Mouse (Mus musculus): ENCODE data around the gene Urb2. TPM values are rescaled to one million over a fixed set of nuclear protein-coding genes. Genes with fewer than 3 reads are reported as not detected.

Urb2 gene
- polyA plus RNA-seq, 1 experiment from 2014 or later: 9.0 TPM

GRCm38 (mm10) chr8:124039351-124039750, 18.0 kb downstream of the Urb2 start:
- TF ChIP-seq CTCF (IDR thresholded peaks at IDR 0.05; ENCODE audit: low read depth): no peak
- H3K36me3 ChIP-seq (ENCODE audit: insufficient read depth): peaks cover 73% of the 10 kb centered on the region
- H3K27ac ChIP-seq (ENCODE audit: low read depth): no peak overlapping the region
- no peak overlapping the region for H3K4me2 ChIP-seq
- DNase-seq (no peak), ATAC-seq (ENCODE audit: insufficient read depth) (no peak)
- no peaks in the 10 kb centered on the region for H3K27me3 ChIP-seq (ENCODE audit: insufficient read depth, low read length)
- no peaks in the 10 kb centered on the region for H3K9me3 ChIP-seq (ENCODE audit: low read depth, low read length)
- WGBS: 88% methylated on average over 4 of the region's 4 CpGs
- no peaks in the 10 kb centered on the region for H3K4me1 ChIP-seq (ENCODE audit: insufficient read depth)
- H3K4me3 ChIP-seq (ENCODE audit: low read depth, low read length): no peak overlapping the region
- no peak overlapping the region for H3K9ac ChIP-seq

DNA sequence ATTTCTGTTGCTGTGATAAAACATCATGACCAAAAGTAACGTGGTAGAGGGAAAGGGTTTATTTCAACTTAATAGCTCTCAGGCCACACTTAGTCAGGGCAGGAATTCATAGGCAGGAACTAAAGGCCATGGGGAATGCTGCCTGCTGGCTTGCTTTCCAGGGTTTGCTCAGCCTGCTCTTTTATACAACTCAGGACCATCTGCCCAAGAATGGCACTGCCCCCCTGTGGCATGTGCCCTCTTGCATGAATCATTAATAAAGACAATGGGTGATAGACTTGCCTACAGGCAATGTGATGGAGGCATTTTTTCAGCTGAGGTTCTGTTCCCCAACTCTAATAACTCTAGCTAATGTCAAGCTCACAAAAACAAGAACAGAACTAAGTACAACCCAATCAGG, 20.9 kb downstream of the Urb2 start:
- Histone ChIP-seq H3K4me3 (ENCODE audit: low read depth, low read length) (no peak overlapping the region), H3K27ac (ENCODE audit: low read depth) (no peak overlapping the region), H3K36me3 (ENCODE audit: insufficient read depth) (peaks cover 72% of the 10 kb centered on the region), H3K27me3 (ENCODE audit: insufficient read depth, low read length) (no peaks in the 10 kb centered on the region), H3K4me2 (no peak overlapping the region), H3K9ac (no peak overlapping the region), H3K9me3 (ENCODE audit: low read depth, low read length) (no peaks in the 10 kb centered on the region), H3K4me1 (ENCODE audit: insufficient read depth) (no peaks in the 10 kb centered on the region)
- 91% methylated on average over 1 of the region's 1 CpGs for WGBS
- no peak for ATAC-seq (ENCODE audit: insufficient read depth)
- no peak for DNase-seq
- TF ChIP-seq CTCF (IDR thresholded peaks at IDR 0.05; ENCODE audit: low read depth): no peak

DNA sequence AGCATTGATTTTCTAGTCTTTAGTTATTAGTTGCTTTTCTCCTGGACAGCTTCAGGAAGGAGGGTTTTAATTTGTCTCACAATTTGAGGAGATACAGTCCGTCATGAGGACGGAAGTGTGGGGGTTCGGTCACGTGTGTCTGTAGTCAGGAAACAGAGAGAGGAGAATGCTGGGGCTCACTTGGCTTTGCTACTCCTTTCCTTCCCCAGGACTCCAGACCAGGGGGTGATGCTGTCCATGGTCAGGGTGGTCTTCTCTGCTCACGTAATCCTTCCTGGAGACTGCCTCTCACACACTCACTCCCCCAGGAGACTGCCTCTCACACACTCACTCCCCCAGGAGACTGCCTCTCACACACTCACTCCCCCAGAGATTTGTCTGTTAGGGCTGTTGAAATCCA, 23.1 kb downstream of the Urb2 start:
- Histone ChIP-seq H3K9ac (no peak overlapping the region), H3K27ac (ENCODE audit: low read depth) (no peak overlapping the region), H3K9me3 (ENCODE audit: low read depth, low read length) (no peaks in the 10 kb centered on the region), H3K27me3 (ENCODE audit: insufficient read depth, low read length) (no peaks in the 10 kb centered on the region), H3K36me3 (ENCODE audit: insufficient read depth) (peaks cover 58% of the 10 kb centered on the region), H3K4me2 (no peak overlapping the region), H3K4me1 (ENCODE audit: insufficient read depth) (no peaks in the 10 kb centered on the region), H3K4me3 (ENCODE audit: low read depth, low read length) (no peak overlapping the region)
- no peak for TF ChIP-seq CTCF (IDR thresholded peaks at IDR 0.05; ENCODE audit: low read depth)
- WGBS: 88% methylated on average over 5 of the region's 5 CpGs
- DNase-seq: no peak
- no peak for ATAC-seq (ENCODE audit: insufficient read depth)

DNA sequence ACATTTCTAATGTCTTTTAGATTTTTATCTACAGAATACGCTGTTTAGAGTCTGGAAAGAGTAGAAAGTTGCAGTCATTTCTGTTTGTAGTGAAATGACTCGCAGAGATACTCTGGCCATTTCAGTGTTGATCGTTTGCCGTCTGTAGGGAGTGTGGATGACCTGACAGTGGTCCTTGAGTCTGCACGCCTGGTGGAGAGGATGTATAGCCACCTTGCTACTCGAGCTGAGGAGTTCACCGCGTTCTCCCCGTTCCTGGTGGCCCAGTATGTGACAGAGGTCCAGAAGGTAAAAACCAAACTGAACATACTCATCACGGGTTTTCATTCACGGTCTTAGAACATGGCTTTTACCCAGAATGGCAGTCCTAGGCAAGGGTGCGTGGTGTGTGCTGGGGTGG, 23.6 kb downstream of the Urb2 start:
- Histone ChIP-seq H3K27me3 (ENCODE audit: insufficient read depth, low read length) (no peaks in the 10 kb centered on the region), H3K9me3 (ENCODE audit: low read depth, low read length) (no peaks in the 10 kb centered on the region), H3K4me2 (no peak overlapping the region), H3K36me3 (ENCODE audit: insufficient read depth) (peaks cover 53% of the 10 kb centered on the region), H3K9ac (no peak overlapping the region), H3K4me3 (ENCODE audit: low read depth, low read length) (no peak overlapping the region), H3K27ac (ENCODE audit: low read depth) (no peak overlapping the region), H3K4me1 (ENCODE audit: insufficient read depth) (no peaks in the 10 kb centered on the region)
- ATAC-seq (ENCODE audit: insufficient read depth) (no peak), DNase-seq (no peak)
- 92% methylated on average over 12 of the region's 12 CpGs for WGBS
- TF ChIP-seq CTCF (IDR thresholded peaks at IDR 0.05; ENCODE audit: low read depth): no peak

GRCm38 (mm10) chr8:124045856-124046255, 24.5 kb downstream of the Urb2 start:
- 89% methylated on average over 8 of the region's 8 CpGs for WGBS
- Histone ChIP-seq H3K4me1 (ENCODE audit: insufficient read depth) (no peaks in the 10 kb centered on the region), H3K4me3 (ENCODE audit: low read depth, low read length) (no peak overlapping the region), H3K27ac (ENCODE audit: low read depth) (no peak overlapping the region), H3K27me3 (ENCODE audit: insufficient read depth, low read length) (no peaks in the 10 kb centered on the region), H3K4me2 (no peak overlapping the region), H3K36me3 (ENCODE audit: insufficient read depth) (peaks cover 48% of the 10 kb centered on the region), H3K9me3 (ENCODE audit: low read depth, low read length) (no peaks in the 10 kb centered on the region), H3K9ac (no peak overlapping the region)
- DNase-seq (no peak), ATAC-seq (ENCODE audit: insufficient read depth) (no peak)
- TF ChIP-seq CTCF (IDR thresholded peaks at IDR 0.05; ENCODE audit: low read depth): no peak

GRCm38 (mm10) chr8:124052110-124052509, 30.8 kb downstream of the Urb2 start:
- TF ChIP-seq CTCF (IDR thresholded peaks at IDR 0.05; ENCODE audit: low read depth): peak; percentile 95
- Histone ChIP-seq H3K36me3 (ENCODE audit: insufficient read depth) (peaks cover 13% of the 10 kb centered on the region; the same call in 1 of the 2 replicates), H3K27ac (ENCODE audit: low read depth) (no peak overlapping the region), H3K27me3 (ENCODE audit: insufficient read depth, low read length) (no peaks in the 10 kb centered on the region), H3K4me1 (ENCODE audit: insufficient read depth) (no peaks in the 10 kb centered on the region), H3K9me3 (ENCODE audit: low read depth, low read length) (no peaks in the 10 kb centered on the region), H3K9ac (no peak overlapping the region), H3K4me2 (no peak overlapping the region), H3K4me3 (ENCODE audit: low read depth, low read length) (no peak overlapping the region)
- peak; percentile 79 for DNase-seq
- 14% methylated on average over 3 of the region's 3 CpGs for WGBS
- ATAC-seq (ENCODE audit: insufficient read depth): no peak

GRCm38 (mm10) chr8:124052568-124052967, 31.3 kb downstream of the Urb2 start:
- Histone ChIP-seq H3K4me1 (ENCODE audit: insufficient read depth) (no peaks in the 10 kb centered on the region), H3K4me3 (ENCODE audit: low read depth, low read length) (no peak overlapping the region), H3K27ac (ENCODE audit: low read depth) (no peak overlapping the region), H3K9ac (no peak overlapping the region), H3K9me3 (ENCODE audit: low read depth, low read length) (no peaks in the 10 kb centered on the region), H3K36me3 (ENCODE audit: insufficient read depth) (peaks cover 8% of the 10 kb centered on the region; the same call in 1 of the 2 replicates), H3K27me3 (ENCODE audit: insufficient read depth, low read length) (no peaks in the 10 kb centered on the region), H3K4me2 (no peak overlapping the region)
- no peak for ATAC-seq (ENCODE audit: insufficient read depth)
- 20% methylated on average over 4 of the region's 4 CpGs for WGBS
- DNase-seq: no peak
- no peak for TF ChIP-seq CTCF (IDR thresholded peaks at IDR 0.05; ENCODE audit: low read depth)
